Mouse (Mus musculus) cerebellum, postnatal 4 days (tissue): Measurements from ENCODE around the gene Ubl3.

Source experiments
- DNase-seq, 2 experiments: peaks; one replicate each; pipeline ENCODE4 v3.0.0; 2022; ENCODE audit warnings: low spot score in 2 of 2, mixed read lengths in 1 of 2

The Ubl3 gene

DNA sequence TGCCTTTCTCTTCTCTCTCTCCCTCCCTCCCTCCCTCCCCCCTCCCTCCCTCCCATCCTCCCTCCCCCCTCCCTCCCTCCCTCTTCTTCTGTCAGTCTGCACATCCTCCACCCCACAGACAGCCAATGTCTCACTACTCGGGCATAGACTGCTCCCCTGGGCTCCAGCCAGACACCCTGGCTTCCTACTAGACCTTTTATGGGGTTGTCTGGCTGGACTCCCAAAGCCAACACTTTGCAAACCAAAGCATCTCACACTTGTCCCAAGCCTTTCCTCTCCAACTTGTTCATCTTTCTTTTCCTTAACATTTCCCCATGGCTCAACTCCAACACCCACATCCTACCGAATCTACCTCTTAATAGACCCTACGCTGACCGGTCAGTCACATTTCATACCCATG, 10.7 kb upstream of the Ubl3 start:
- no peak for DNase-seq

GRCm38 (mm10) chr5:148562235-148562634, 9.6 kb upstream of the Ubl3 start:
- DNase-seq: no peak

DNA sequence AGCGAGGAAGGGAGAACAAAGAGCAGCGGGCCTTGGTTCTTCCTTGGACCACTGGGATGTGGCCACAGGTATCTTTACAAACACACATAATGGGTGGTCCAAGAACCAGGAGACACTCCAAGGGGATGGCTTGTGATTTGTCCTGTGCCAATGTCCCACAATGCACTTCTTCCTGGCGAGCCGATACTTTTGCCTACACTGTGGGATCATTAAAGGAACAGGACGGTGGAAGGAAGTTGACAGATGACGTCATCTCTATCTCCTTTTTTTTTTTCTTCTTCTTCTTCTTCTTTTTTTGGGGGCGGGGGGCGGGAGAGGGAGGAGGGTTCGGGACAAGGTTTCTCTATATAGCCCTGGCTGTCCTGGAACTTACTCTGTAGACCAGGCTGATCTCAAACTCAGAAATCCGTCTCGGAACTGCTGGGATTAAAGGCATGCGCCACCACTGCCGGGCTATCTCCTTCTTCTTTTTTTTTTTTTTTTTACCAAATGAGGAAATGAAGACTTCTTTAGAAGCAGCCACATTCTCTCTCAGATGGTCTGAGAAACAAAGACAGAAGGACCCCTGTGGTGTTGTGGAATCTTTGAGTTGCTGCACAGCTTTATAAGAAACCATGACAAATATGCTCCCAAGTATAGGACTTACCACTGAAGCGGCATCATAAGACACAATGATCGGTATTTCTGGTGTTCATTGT, 6.8 kb upstream of the Ubl3 start:
- no peak for DNase-seq

GRCm38 (mm10) chr5:148558472-148558871, 5.9 kb upstream of the Ubl3 start:
- no peak for DNase-seq

GRCm38 (mm10) chr5:148556509-148556908, 3.9 kb upstream of the Ubl3 start:
- no peak for DNase-seq

GRCm38 (mm10) chr5:148555156-148555555, 2.6 kb upstream of the Ubl3 start:
- no peak for DNase-seq

DNA sequence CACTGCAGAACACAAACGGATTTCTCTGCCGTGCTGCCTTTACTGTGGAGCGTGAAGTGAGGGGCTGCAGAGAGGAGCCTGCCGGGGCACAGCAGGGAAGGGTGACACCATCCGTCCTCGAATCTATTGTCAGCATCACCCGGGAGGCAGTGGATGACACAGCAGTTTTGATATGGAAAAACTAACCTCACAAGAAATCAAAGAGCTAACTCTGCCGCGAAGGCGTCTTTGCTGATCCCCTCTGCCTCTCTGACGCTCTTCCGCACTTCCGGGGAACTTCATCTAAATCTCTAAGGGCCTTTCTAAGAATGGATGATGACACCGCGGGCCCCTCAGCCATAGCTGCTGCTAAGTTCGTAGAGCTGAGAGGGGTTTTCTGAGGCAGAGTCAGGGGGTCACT, 2.1 kb upstream of the Ubl3 start:
- no peak for DNase-seq

- no peak for DNase-seq
These were observed 1.7 kb upstream of the Ubl3 start for GRCm38 (mm10) chr5:148554242-148554641.

GRCm38 (mm10) chr5:148553723-148554122, 1.1 kb upstream of the Ubl3 start:
- DNase-seq: no peak

- peak in 1 of 2 experiments; percentile 16 for DNase-seq
These were observed 839 bp downstream of the Ubl3 start for GRCm38 (mm10) chr5:148551764-148552136.

GRCm38 (mm10) chr5:148550821-148551763, 1.5 kb downstream of the Ubl3 start:
- peak in 1 of 2 experiments; percentile 36 for DNase-seq

- no peak for DNase-seq
These were observed 2.2 kb downstream of the Ubl3 start for GRCm38 (mm10) chr5:148550393-148550792.

- no peak for DNase-seq
These were observed 3.3 kb downstream of the Ubl3 start for GRCm38 (mm10) chr5:148549307-148549706.

DNA sequence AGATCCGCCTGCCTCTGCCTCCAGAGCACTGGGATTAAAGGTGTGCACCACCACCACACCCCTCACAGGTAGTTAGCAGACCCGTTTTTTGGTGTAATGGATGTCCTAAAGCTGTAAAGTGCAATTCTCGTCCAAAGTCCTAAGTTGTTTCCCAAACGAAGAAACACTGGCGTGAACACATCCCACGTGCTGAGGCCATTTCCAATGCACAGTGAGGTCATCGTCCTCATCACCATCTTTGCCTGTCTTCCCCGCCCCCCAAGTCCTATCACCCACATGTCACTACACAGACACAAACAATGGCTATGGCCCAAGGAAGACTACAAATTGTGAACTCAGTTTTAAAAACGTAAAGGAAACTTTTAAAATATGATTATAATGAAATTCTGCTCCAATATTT, 4.0 kb downstream of the Ubl3 start:
- no peak for DNase-seq

- DNase-seq: no peak
These were observed 4.6 kb downstream of the Ubl3 start for GRCm38 (mm10) chr5:148547870-148548456.

DNA sequence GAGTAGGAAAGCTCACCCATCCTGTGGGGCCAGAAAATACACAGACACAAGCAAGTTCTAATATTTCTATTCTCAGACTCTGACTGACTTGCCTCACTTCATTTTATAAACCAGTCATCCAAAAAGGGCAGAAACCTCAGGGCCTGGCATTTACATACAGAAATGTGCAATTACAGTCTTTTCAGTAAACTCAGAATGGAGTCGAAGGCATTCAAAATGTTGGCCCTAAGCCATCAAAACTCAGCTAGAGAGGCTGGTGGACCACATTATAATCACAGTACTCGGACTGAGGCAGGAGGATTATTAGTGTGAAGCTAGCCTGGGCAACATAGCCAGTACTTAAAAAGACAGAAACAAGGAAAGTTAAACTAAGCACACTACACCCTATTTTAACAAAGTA, 5.6 kb downstream of the Ubl3 start:
- no peak for DNase-seq

GRCm38 (mm10) chr5:148544733-148545132, 7.9 kb downstream of the Ubl3 start:
- DNase-seq: no peak

DNA sequence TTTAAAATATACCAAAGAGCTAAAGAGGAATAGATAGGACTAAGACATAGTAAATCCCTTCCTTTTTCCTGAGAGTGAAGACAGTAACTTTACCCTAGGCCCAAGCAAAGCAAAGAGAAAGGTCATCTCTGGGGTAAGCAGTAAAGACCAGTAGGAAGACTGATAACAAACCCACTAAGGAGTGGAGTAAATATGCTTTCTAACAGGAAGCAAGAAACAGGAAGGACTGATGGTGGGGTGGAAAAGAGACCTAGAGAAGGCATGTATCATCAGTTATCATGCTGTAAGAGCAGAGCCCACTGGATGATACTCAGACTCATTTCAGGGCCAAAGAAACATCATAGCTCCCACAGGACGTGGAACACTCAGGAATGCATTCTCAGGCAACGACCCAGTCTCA, 10.4 kb downstream of the Ubl3 start:
- no peak for DNase-seq

DNA sequence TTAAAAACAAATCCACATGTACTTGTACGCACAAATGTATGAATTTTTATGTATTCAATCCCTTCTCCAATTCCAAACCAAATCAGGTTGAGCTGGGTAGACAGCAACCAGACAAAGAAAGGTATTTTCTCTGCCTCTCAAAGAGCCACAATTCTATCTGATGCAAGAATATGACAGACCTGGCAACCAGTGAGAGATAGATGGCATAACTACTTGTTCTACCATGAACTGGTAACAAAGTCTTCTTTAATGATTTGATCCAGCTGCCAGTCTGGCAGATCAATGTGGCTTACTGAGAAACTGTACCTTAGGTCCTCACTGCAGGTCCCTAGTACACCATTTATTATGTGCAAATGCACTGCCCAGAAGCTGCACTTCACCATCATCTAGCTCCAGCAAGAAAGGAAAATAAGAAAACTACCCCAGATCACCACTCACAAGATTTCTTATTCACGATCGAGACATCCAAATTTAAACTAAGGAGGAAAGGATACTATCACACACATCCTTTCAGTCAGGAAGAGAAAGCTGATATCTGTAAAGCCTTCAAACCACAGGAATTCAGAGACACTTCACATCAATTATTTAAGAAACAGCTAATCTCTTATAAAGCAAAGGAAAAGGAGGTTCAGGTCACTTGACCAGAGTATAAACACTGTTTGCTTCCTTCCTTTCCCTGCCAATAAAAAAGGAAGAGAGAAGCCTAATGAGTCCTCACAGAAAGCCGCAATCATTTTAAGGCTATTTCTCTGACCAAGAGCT, 16.7 kb downstream of the Ubl3 start:
- no peak for DNase-seq

GRCm38 (mm10) chr5:148534644-148535043, 17.9 kb downstream of the Ubl3 start:
- no peak for DNase-seq

- no peak for DNase-seq
These were observed 18.7 kb downstream of the Ubl3 start for GRCm38 (mm10) chr5:148533924-148534323.

- no peak for DNase-seq
These were observed 20.4 kb downstream of the Ubl3 start for GRCm38 (mm10) chr5:148532201-148532600.
